Mouse (Mus musculus) lung, adult 2 months (tissue): Measurements from ENCODE around the gene Ccdc34.

ENCODE experiments used
- CTCF ChIP-seq: fragments of 200-500 bp; IDR thresholded peaks from 2 replicates; pipeline ENCODE4 v1.5.1; 2011; ENCODE audit warnings: mild to moderate bottlenecking, low read length, control low read depth; ENCODE audit not compliant: insufficient read depth
- POLR2A ChIP-seq: fragments of 200-500 bp; IDR thresholded peaks from 2 replicates; pipeline ENCODE4 v1.6.1; 2011; ENCODE audit warnings: low read depth, mild to moderate bottlenecking, control low read depth, low read length, borderline replicate concordance; ENCODE audit errors: extremely low read depth

DNA sequence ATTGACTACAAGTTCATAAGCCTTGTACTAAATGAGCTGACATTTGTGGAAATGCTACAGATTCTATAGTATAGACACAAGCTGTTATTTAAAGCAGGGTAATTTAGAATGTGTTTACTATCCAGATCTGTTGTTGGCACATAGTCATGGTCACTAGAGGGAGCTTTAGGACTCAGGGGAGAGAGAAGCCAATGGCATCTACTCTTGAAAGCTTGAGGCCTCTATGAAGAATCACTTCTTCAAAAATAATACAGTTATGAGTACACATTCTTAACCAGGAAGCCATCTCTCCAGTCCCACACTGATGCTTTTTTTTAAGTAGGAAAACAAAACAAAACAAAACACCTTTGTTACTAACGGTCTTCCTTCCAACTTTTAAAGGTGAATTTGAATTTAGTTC, 45.5 kb downstream of the Ccdc34 start:
- TF ChIP-seq CTCF (no peak), POLR2A (no peak)
